Mouse (Mus musculus): ENCODE measurements at regions not wholly inside any gene's neighbourhood (a gene's known extent, or its start where the extent isn't known, plus 50 kb on each side); places are given as distances from the start of the nearest gene placed in this dataset.
A peak's percentile ranks its signal among the peaks of the same experiment; 100 is the strongest.

- ATAC-seq, result peak; percentile 40
Measured at GRCm38 (mm10) chr16:51911109-51911765, 119.8 kb upstream of the Cblb start.

DNA sequence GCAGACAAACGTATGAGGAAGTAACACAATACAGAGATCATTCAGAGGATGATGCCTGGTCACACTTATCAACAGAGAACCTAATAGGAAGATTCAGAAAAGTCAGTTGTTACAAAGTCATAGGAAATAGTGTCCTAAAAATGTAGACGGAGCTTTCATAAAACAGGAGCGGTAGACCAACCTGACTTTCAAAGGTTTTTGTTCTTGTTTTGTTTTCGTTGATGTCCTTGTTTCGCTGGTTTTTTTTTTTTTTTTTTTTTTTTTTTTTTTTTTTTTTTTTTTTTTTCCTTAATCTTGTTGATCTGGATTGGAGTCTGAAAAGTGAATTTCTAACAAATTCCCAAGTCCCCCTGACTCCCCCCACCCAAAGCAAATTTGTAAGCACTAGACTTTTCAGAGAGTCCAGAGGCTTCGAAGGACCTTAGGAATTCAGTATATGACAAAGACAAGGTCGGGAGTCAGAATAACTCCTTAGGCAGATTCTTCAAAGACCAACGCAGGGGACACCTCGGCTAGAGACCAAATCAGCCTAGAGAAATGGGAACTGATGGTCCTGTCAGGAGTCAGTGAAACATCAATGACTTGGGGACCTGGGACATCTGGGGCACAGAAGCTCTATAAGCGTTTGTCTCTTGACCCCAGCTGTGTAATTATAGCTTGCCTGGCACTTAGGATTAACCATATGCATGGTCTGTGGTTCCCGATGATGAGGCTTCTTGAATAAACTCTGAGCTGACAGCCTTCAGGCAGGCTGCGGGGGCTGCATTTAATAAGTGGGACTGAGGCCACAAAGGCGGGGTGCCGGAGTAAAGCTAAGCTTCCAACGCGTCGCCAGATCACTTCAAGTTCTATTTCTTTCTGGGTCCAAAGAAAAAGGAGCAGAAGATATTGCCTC is 115.7 kb upstream of the Cblb start:
- no peak for ATAC-seq

DNA sequence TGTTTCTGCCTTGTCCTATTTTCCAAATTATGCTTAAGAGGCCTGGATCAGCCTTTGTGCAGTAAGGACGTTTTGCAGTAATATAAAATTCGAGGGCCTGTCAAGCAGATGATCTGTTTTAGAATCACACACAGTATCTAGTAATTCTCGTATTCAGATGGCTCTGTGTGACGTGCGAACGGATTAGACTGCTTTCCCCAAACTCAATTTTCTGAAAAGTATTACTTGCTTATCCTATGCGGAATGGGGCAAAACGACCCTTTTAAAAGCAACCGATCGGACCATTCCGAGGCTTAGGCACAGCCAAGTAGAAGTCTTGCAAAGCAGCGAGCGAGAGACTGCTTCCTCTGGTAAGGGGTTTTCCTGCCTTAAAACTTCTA is 115.1 kb upstream of the Cblb start:
- ATAC-seq, result no peak

DNA sequence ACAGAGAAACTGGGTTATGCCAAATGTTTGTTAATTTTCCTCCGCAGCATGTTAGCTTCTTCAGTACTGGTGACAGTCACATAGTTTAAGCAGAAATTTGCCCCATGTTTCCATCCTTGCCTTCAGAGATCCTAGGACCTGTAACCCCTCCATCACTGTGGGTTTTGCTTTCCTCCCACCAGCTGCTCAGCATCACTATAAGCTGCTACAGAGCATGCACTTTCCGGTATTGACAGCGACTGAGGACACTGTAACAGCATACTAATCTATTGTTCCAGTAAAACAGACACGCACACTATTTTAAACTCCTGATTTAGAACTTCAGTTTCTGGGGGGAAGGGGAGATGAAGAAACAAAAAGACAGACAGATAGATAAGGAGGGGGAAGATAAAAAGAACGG is 114.7 kb upstream of the Cblb start:
- ATAC-seq, result no peak

DNA sequence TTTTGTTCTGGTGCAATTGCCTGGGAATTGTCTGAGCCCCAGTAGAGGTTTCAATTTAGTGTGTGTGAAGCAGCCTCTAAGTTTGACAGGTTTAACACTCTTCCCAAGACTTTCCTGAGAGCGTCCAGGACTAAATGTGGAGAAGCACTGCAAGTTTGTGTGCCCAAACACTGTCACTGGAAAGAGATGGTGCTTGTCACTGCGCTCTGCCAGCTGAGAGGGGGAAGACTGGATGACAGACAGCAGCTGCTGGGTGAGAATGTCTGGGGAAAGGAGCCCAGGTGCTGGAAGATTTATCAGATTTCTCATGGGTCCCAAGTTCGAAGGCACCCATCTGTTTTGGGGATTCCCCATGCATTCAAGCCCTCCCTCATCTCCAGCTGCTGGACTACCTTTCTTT is 114.2 kb upstream of the Cblb start:
- ATAC-seq, result no peak

DNA sequence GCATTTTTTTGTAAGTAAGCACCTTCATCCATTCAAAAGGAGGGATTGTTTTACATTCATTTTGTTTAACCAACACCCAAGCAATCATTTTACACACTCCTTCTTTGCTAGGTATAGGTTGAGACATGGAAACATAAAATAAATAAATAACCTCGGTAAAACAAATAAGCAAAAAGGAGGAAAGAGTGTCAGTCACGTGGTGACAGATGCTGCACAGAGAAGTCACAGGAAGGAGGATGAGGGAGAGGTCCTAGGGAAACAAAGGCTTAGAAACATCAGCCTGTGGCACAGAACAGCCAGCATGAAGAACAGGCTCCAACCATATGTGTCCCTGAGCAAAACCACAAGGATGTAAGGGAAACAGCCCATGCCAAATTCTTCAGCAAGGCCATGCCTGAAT is 113.5 kb upstream of the Cblb start:
- ATAC-seq, result no peak

DNA sequence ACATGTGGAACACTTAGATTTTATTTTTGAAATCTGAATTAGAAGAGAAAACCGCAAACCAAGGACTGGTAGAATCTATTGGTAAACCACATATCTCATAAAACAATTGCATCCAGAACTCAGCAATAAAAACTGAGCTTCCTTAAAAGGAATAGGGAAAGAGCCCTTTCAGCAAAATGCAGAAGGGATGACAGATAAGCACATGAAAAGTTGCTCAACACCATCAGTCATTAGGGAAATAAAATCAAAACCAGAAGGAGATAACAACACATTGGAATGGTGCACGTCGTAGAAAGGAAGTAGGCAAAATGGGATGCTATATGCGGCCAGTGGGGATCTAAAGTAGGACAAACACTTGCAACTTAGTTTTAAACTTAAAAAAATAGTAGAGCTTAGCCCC is 110.0 kb upstream of the Cblb start:
- ATAC-seq, result no peak

DNA sequence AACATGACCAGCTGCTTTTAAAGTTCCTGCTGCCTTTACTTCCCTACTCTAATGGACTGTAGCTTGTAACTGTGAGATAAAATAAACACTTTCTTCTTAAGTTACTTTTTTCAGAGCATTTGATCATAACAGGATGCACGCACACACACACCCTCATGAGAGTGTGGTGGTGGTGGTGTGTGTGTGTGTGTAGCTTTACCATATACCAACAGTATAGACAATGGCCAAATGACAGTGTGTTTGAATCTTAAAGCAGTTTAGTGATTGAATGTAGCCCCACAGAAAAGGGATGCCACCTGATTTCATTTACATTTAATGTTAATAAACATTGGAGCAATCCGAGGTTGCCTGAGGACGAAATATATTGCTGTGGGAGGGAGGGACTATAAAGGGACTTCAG is 108.4 kb upstream of the Cblb start:
- ATAC-seq, result no peak

DNA sequence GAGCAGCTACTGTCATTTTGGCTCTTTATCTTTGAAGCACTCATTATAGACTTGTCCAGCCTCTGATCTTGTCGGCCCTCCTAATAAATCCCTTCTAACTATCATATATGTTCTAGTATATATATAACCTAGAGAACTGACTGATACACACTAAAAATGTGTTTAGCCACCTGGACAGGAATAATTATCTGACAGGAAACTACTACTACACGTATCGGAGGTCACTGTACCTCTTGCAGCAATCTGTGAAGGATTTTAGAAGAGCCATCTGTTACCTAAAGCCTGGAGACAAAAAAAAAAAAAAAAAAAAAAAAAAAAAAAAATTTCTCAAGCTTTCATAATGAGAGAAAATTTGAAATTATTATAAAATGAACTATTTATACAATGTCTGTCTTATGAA is 105.4 kb upstream of the Cblb start:
- no peak for ATAC-seq

DNA sequence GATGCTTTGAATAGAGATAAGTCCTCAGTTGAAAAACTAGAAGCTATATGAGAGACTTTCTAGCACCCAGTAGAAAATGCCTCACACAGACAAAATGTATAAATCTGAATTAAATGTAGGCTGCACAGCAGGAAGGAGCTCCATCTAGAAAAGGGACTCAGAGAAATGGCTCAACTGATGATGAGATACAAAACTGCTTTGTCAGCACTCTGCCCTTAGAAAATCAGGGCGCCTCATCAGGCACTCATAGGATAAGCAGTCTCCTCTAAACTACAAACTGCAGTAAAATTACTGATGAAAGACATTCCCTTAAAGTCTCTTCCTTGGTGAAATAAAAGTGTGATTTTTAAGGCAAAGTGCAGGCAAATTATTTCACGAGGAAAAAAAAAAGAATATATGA is 97.9 kb upstream of the Cblb start:
- ATAC-seq, result no peak

GRCm38 (mm10) chr16:51933965-51934364 is 97.1 kb upstream of the Cblb start:
- no peak for ATAC-seq

GRCm38 (mm10) chr16:51937298-51937697 is 93.7 kb upstream of the Cblb start:
- no peak for ATAC-seq

DNA sequence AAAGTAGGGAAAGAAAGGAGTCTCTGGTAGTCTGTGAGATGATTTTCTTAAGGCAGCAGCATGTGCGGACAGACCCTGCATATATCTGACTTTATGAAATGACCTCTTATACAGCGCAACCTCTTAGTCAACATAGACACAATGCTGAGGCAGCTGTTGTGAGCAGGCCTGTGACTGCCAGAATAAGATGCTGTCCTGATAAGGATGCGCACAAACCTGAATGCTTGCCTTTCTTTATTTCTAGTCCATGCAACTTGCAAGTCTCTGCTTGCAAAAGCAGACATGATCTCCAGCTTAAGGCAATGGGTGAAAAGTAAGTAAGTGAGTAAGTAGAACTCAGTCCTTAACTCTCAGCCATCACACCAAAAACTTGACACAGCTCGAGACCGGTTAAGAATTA is 92.0 kb upstream of the Cblb start:
- no peak for ATAC-seq

DNA sequence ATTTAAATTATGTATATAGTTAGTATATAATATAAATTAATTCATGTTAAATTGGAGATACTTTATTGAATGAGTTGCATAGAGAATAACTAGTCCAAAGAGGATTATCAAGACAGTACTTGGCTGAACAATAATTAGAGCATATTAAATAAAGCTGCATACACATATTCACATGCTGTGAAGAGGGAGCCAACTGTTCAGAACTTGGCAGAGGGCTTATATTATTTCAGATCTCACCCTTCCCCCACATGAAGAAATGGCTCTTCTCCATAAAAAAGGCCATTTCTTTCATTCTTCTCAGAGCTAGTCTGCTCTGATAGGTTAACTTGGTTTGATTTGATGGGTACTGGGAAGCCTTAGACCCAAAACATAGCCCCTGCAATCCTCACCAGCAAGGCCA is 90.5 kb upstream of the Cblb start:
- ATAC-seq, result no peak

- no peak for ATAC-seq
Measured at GRCm38 (mm10) chr16:51942431-51943130, 88.4 kb upstream of the Cblb start.

DNA sequence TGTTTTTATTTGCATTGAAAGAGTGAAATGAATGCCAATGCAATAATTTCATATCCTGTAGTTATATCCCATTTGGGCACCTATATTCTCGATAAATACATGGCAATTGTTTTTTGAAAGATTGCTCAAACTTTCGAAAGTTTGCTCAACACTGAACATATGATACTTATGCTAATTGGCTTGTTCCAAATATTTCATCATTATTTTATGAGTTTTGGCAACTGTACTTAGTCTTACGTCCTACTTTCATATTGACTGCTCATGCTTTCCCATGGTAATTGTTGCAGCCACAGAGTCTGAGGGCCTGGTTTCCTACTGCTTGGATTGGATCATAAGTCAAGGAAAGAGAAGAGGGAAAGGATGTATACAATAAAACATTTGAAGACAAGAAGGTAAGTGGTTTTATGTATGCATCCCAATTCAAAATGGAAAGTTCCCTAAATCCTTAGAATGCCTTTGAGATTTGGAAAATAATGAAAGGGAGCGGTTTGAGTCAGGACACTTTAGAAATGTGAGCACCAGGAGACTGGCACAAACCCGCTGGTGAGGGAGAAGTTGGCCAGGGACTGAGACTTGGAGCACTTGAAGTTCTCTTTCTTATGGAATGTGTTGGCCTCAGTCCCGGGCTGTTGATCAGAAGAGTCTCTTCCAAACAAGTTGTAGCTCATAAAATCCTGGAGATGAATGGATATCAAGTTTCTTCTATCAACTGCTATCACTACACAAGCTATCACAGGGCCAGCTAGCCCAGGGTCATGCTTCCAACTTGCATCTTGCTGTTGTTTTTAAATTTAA is 63.8 kb upstream of the Cblb start:
- no peak for ATAC-seq

Measured in CD4-positive, CD25-positive, alpha-beta regulatory T cell, adult 4 months (primary cell).